Mouse (Mus musculus): ENCODE measurements around the gene Map3k13.
A peak's percentile ranks its signal among the peaks of the same experiment; 100 is the strongest.
"Not testable (repeated sequence)": the region's sequence is repeated elsewhere in the genome, so short reads cannot be mapped to it uniquely, and the experiment has no call there.

The Map3k13 gene

GRCm38 (mm10) chr16:21793875-21794696 is at the start of gene Map3k13:
Gene Map3k13, plus strand, starts transcription at chr16:21794346.
- peak; percentile 96 for DNase-seq (ENCODE audit: low read depth, low spot score)

GRCm38 (mm10) chr16:21758447-21758846 is 35.7 kb upstream of the Map3k13 start:
- DNase-seq (ENCODE audit: low read depth, low spot score), result no peak

- no peak for DNase-seq (ENCODE audit: low read depth, low spot score)
Observed at GRCm38 (mm10) chr16:21768255-21768654, 25.9 kb upstream of the Map3k13 start.

- no peak for DNase-seq (ENCODE audit: low read depth, low spot score)
Observed at GRCm38 (mm10) chr16:21769667-21770066, 24.5 kb upstream of the Map3k13 start.

GRCm38 (mm10) chr16:21774725-21775124 is 19.4 kb upstream of the Map3k13 start:
- no peak for DNase-seq (ENCODE audit: low read depth, low spot score)

GRCm38 (mm10) chr16:21778293-21778866 is 15.8 kb upstream of the Map3k13 start:
- DNase-seq (ENCODE audit: low read depth, low spot score), result no peak

- DNase-seq (ENCODE audit: low read depth, low spot score), result no peak
Observed at GRCm38 (mm10) chr16:21779149-21779548, 15.0 kb upstream of the Map3k13 start.

- DNase-seq (ENCODE audit: low read depth, low spot score), result no peak
Observed at GRCm38 (mm10) chr16:21781277-21781676, 12.9 kb upstream of the Map3k13 start.

- DNase-seq (ENCODE audit: low read depth, low spot score), result no peak
Observed at GRCm38 (mm10) chr16:21781895-21782294, 12.3 kb upstream of the Map3k13 start.

GRCm38 (mm10) chr16:21782807-21783206 is 11.3 kb upstream of the Map3k13 start:
- DNase-seq (ENCODE audit: low read depth, low spot score), result no peak

- no peak for DNase-seq (ENCODE audit: low read depth, low spot score)
Observed at GRCm38 (mm10) chr16:21785000-21785399, 9.1 kb upstream of the Map3k13 start.

GRCm38 (mm10) chr16:21786317-21786716 is 7.8 kb upstream of the Map3k13 start:
- DNase-seq (ENCODE audit: low read depth, low spot score), result no peak

GRCm38 (mm10) chr16:21787516-21788353 is 6.4 kb upstream of the Map3k13 start, which contains the start of gene Ehhadh:
Gene Ehhadh, minus strand, starts transcription at chr16:21787807.
- DNase-seq (ENCODE audit: low read depth, low spot score), result no peak

GRCm38 (mm10) chr16:21788581-21788980 is 5.6 kb upstream of the Map3k13 start:
- no peak for DNase-seq (ENCODE audit: low read depth, low spot score)

- DNase-seq (ENCODE audit: low read depth, low spot score), result no peak
Observed at GRCm38 (mm10) chr16:21789180-21789579, 5.0 kb upstream of the Map3k13 start.

GRCm38 (mm10) chr16:21790469-21790868 is 3.7 kb upstream of the Map3k13 start:
- DNase-seq (ENCODE audit: low read depth, low spot score), result no peak

GRCm38 (mm10) chr16:21791779-21792178 is 2.4 kb upstream of the Map3k13 start:
- DNase-seq (ENCODE audit: low read depth, low spot score), result no peak

GRCm38 (mm10) chr16:21793080-21793810 is 901 bp upstream of the Map3k13 start:
- DNase-seq (ENCODE audit: low read depth, low spot score), result not testable (repeated sequence)

GRCm38 (mm10) chr16:21794697-21795045 is 525 bp downstream of the Map3k13 start:
- DNase-seq (ENCODE audit: low read depth, low spot score), result no peak

- no peak for DNase-seq (ENCODE audit: low read depth, low spot score)
Observed at GRCm38 (mm10) chr16:21795071-21795470, 925 bp downstream of the Map3k13 start.

GRCm38 (mm10) chr16:21804258-21804657 is 10.1 kb downstream of the Map3k13 start:
- DNase-seq (ENCODE audit: low read depth, low spot score), result no peak

- DNase-seq (ENCODE audit: low read depth, low spot score), result no peak
Observed at GRCm38 (mm10) chr16:21806892-21807291, 12.7 kb downstream of the Map3k13 start.
